ENCODE assay signal across 8 mouse cellular contexts in the genomic region with DNA sequence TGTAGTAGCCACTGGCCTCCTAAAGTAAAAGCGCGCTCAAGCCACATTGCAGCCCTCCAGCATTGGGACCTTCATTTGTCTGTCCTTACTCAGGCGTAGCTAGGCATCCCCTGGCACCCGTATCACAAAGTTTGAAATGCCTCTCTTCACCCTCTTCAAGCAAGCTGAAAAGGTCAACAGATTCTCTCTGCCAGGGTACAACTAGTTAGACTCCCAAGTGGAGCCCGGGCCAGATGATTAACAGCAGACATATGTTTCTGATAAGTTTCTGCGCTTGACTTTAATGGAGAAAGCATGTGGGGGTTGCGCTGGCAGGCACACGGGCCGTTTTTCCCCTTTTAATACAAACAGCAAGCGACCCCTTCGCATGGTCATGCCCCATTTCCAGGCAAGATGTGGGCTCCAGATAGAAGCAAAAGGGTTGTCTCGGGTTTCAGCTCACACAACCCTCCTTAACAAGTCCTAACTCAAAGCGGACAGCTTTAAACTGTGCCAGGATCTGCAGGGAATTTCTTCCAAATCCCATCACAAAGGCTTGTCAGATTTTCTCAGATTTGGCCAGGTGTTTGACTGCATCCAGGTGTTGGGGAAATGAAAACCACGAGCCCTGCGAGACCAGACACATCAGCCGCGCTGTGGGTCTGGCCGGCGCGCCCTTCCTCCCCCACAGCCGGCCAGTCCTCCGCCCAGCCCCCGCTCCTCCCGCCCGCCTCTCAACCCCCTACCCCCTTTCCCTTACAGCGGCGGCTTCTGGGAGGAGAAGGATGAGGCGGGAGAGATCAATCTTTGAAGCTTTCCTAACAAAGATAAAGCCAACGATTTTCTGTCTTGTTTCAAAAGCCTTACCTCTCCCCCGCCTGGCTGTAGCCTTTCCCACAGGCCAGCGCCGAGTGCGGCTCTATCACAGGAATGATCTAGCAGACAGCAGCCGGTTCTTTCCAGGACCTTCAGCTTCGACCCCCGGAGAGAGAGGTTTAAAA. TPM values are rescaled to one million over a fixed set of nuclear protein-coding genes. Genes with fewer than 3 reads are reported as not detected.
DNase-seq lines count a peak whose midpoint lies in the region; ATAC-seq and TF ChIP-seq lines count a peak whose summit lies in the region.

No protein-coding gene starts in this region.

- 2% methylated on average over 36 of the region's 36 CpGs for WGBS in lung, embryonic 14.5 days
- WGBS in midbrain, embryonic 11.5 days = under 1% methylated on average over 36 of the region's 36 CpGs

- H3K9ac ChIP-seq in lung, embryonic 14.5 days = peak overlapping the region; percentile 55
- H3K9ac ChIP-seq in midbrain, embryonic 11.5 days (ENCODE audit: low read length) = peak overlapping the region; percentile 7; the same call in 1 of the 2 replicates

- peak overlapping the region; percentile 75 for H3K4me2 ChIP-seq in lung, embryonic 14.5 days
- H3K4me2 ChIP-seq in midbrain, embryonic 11.5 days = peak overlapping the region; percentile 36

- H3K36me3 ChIP-seq in lung, embryonic 14.5 days (ENCODE audit: insufficient read depth) = peaks cover 11% of the 10 kb centered on the region
- no peaks in the 10 kb centered on the region for H3K36me3 ChIP-seq in midbrain, embryonic 11.5 days (ENCODE audit: control insufficient read depth, insufficient read depth, low read length)

- no peaks in the 10 kb centered on the region for H3K9me3 ChIP-seq in lung, embryonic 14.5 days (ENCODE audit: low read depth, low read length)
- no peaks in the 10 kb centered on the region for H3K9me3 ChIP-seq in midbrain, embryonic 11.5 days (ENCODE audit: control insufficient read depth, low read length)

- no peak for ATAC-seq in lung, embryonic 14.5 days (ENCODE audit: insufficient read depth)
- ATAC-seq in midbrain, embryonic 11.5 days (ENCODE audit: low FRiP score) = no peak

- peak overlapping the region; percentile 89 for H3K27ac ChIP-seq in lung, embryonic 14.5 days (ENCODE audit: low read depth)
- H3K27ac ChIP-seq in midbrain, embryonic 11.5 days (ENCODE audit: low read depth, low read length) = peak overlapping the region; percentile 17; the same call in 1 of the 2 replicates

- H3K27me3 ChIP-seq in lung, embryonic 14.5 days (ENCODE audit: insufficient read depth, low read length) = no peaks in the 10 kb centered on the region
- peaks cover 37% of the 10 kb centered on the region for H3K27me3 ChIP-seq in midbrain, embryonic 11.5 days (ENCODE audit: control insufficient read depth, insufficient read depth, low read length)

- DNase-seq in lung, embryonic 14.5 days = peak; percentile 67
- DNase-seq in lung, postnatal 25 days (ENCODE audit: low spot score) = no peak
- DNase-seq in adrenal gland, postnatal 14 days = peak; percentile 63
- peak; percentile 53 to 62 for DNase-seq in heart, adult 18-20 months
- DNase-seq in kidney, adult 9 months = peak; percentile 37
- peak; percentile 97 for DNase-seq in midbrain, embryonic 11.5 days (ENCODE audit: low spot score, missing footprints)
- DNase-seq in frontal cortex, postnatal 25 days (ENCODE audit: low spot score in 2 of 2) = no peak
- no peak for DNase-seq in right cerebral cortex, postnatal 25 days

- peaks cover 19% of the 10 kb centered on the region for H3K4me1 ChIP-seq in lung, embryonic 14.5 days (ENCODE audit: insufficient read depth)
- H3K4me1 ChIP-seq in midbrain, embryonic 11.5 days (ENCODE audit: control insufficient read depth, insufficient read depth, low read length) = peaks cover 32% of the 10 kb centered on the region

- H3K4me3 ChIP-seq in lung, embryonic 14.5 days (ENCODE audit: low read depth, low read length) = peak overlapping the region; percentile 84
- peak overlapping the region; percentile 25 for H3K4me3 ChIP-seq in midbrain, embryonic 11.5 days (ENCODE audit: low read depth, low read length)

- no peak for TF ChIP-seq CTCF in lung, embryonic 14.5 days (IDR thresholded peaks at IDR 0.05; ENCODE audit: low read depth)

RNA-seq across cellular contexts. Expression of gene Hes1, which starts 4.1 kb away (rescaled TPM):
- polyA plus RNA-seq in lung, embryonic 14.5 days (2014; fragmentation: Nextera tagmentation; extraction: Ambion mirVana) = 52.9 and 54.0 TPM in 2 replicates
- 21.0 and 26.6 TPM in 2 replicates for total RNA-seq in adrenal gland, postnatal 14 days (2021)
- 10 to 100 TPM; 14.8 to 18.7 TPM for total RNA-seq in heart, adult 18-20 months (2021)
- polyA plus RNA-seq in midbrain, embryonic 11.5 days (2014; fragmentation: Nextera tagmentation; extraction: Ambion mirVana) = 30.4 and 33.6 TPM in 2 replicates

Comparison
In these comparisons a context has a peak if more than half of its experiments do, and no peak if none do; other contexts are left out.
1. DNase-seq: peak in lung, embryonic 14.5 days (single experiment), adrenal gland, postnatal 14 days (single experiment), heart, adult 18-20 months (2 of 2), kidney, adult 9 months (single experiment) and midbrain, embryonic 11.5 days (single experiment); none in lung, postnatal 25 days (single experiment), frontal cortex, postnatal 25 days (0 of 2) and right cerebral cortex, postnatal 25 days (single experiment).